Mouse (Mus musculus): ENCODE measurements at regions not wholly inside any gene's neighbourhood (a gene's known extent, or its start where the extent isn't known, plus 50 kb on each side); places are given as distances from the start of the nearest gene placed in this dataset.
A peak's percentile ranks its signal among the peaks of the same experiment; 100 is the strongest.

- peak in 1 of 2 experiments; percentile 17 for DNase-seq (ENCODE audit: low spot score in 2 of 2)
Measured at GRCm38 (mm10) chr8:39695331-39695730, 979.5 kb upstream of the Adam24 start.

- no peak for DNase-seq (ENCODE audit: low spot score in 2 of 2)
Measured at GRCm38 (mm10) chr8:39705843-39706242, 969.0 kb upstream of the Adam24 start.

GRCm38 (mm10) chr8:39742377-39742776 lies 932.5 kb upstream of the Adam24 start:
- DNase-seq (ENCODE audit: low spot score in 2 of 2): peak in 1 of 2 experiments; percentile 2

- DNase-seq (ENCODE audit: low spot score in 2 of 2): no peak
Measured at GRCm38 (mm10) chr8:39746225-39746624, 928.7 kb upstream of the Adam24 start.

GRCm38 (mm10) chr8:39759905-39760304 lies 915.0 kb upstream of the Adam24 start:
- no peak for DNase-seq (ENCODE audit: low spot score in 2 of 2)

- DNase-seq (ENCODE audit: low spot score in 2 of 2): peak; percentile 5 to 19
Measured at GRCm38 (mm10) chr8:39779449-39779848, 895.4 kb upstream of the Adam24 start.

GRCm38 (mm10) chr8:39780169-39780568 lies 894.7 kb upstream of the Adam24 start:
- no peak for DNase-seq (ENCODE audit: low spot score in 2 of 2)

- no peak for DNase-seq (ENCODE audit: low spot score in 2 of 2)
Measured at GRCm38 (mm10) chr8:39781424-39782161, 893.3 kb upstream of the Adam24 start.

GRCm38 (mm10) chr8:39782162-39782530 lies 892.7 kb upstream of the Adam24 start:
- no peak for DNase-seq (ENCODE audit: low spot score in 2 of 2)
